ENCODE assay signal across 13 mouse cellular contexts in genomic region chr6:17867796-17868195, GRCm38 (mm10).
"Had no signal": no experiment of that assay in that cellular context is flagged by ENCODE, and none has a peak within 500 bp of the region (broad histone marks: within the 10 kb centered on the region; RNA-seq: fewer than 3 reads in every experiment).

No protein-coding gene starts in this region.

- H3K9me3 ChIP-seq: limb, embryonic 12.5 days; neural tube, embryonic 15.5 days had no signal

- DNase-seq: kidney, adult 8-10 months; liver; midbrain, embryonic 14.5 days; right cerebral cortex, postnatal 4 days; spleen, adult 18-20 months; thymus, adult 18-20 months; thymus, postnatal 14 days had no signal

- H3K4me3 ChIP-seq: limb, embryonic 12.5 days; midbrain, embryonic 10.5 days; myocyte; neural tube, embryonic 15.5 days had no signal

- H3K27ac ChIP-seq: kidney, postnatal 0 days; limb, embryonic 12.5 days; liver, embryonic 14.5 days; midbrain, embryonic 10.5 days; neural tube, embryonic 15.5 days had no signal

- H3K27me3 ChIP-seq: limb, embryonic 12.5 days; neural tube, embryonic 15.5 days had no signal

- H3K4me1 ChIP-seq: midbrain, embryonic 10.5 days; neural tube, embryonic 15.5 days had no signal
